ENCODE assay signal across 7 mouse cellular contexts in genomic region chr8:111145460-111146012, GRCm38 (mm10). TPM values are rescaled to one million over a fixed set of nuclear protein-coding genes. Genes with fewer than 3 reads are reported as not detected.
DNase-seq lines count a peak whose midpoint lies in the region; ATAC-seq and TF ChIP-seq lines count a peak whose summit lies in the region.
"Not testable (repeated sequence)": the region's sequence is repeated elsewhere in the genome, so short reads cannot be mapped to it uniquely, and the experiment has no call there.

No protein-coding gene starts in this region.

- H3K36me3 ChIP-seq in intestine, postnatal 0 days (ENCODE audit: control insufficient read depth, insufficient read depth); midbrain, embryonic 12.5 days; small intestine, adult 2 months (ENCODE audit: control insufficient read depth, insufficient read depth, low read length): not testable (repeated sequence)

- TF ChIP-seq POLR2A in small intestine, adult 2 months (IDR thresholded peaks at IDR 0.05; ENCODE audit: low read depth, low read length) = peak; percentile 26; the same call in 1 of the 2 replicates

- not testable (repeated sequence) for H3K27ac ChIP-seq in intestine, postnatal 0 days (ENCODE audit: low read depth, low read length)
- peak overlapping the region; percentile 30; the same call in 1 of the 2 replicates for H3K27ac ChIP-seq in midbrain, embryonic 12.5 days (replicated peaks)
- peak overlapping the region; percentile 23; the same call in 1 of the 2 replicates for H3K27ac ChIP-seq in small intestine, adult 2 months (ENCODE audit: insufficient read depth, low read depth, low read length)

- H3K27me3 ChIP-seq in intestine, postnatal 0 days (replicated peaks; ENCODE audit: control insufficient read depth, insufficient read depth, low read length); midbrain, embryonic 12.5 days; small intestine, adult 2 months (ENCODE audit: control insufficient read depth, insufficient read depth, low read length): not testable (repeated sequence)

- WGBS in intestine, postnatal 0 days = under 1% methylated on average over 59 of the region's 74 CpGs
- WGBS in midbrain, embryonic 12.5 days = under 1% methylated on average over 48 of the region's 74 CpGs
- under 1% methylated on average over 70 of the region's 74 CpGs for WGBS in small intestine, adult 2 months

- peak overlapping the region; percentile 67 for H3K4me3 ChIP-seq in intestine, postnatal 0 days (ENCODE audit: low read depth, low read length)
- H3K4me3 ChIP-seq in midbrain, embryonic 12.5 days = peak overlapping the region; percentile 68
- H3K4me3 ChIP-seq in small intestine, adult 2 months (ENCODE audit: low read depth, low read length) = peak overlapping the region; percentile 91

- not testable (repeated sequence) for H3K4me1 ChIP-seq in intestine, postnatal 0 days (replicated peaks; ENCODE audit: control insufficient read depth, insufficient read depth, low read length); small intestine, adult 2 months (ENCODE audit: control insufficient read depth, insufficient read depth, insufficient read length, low read length)
- peaks cover 13% of the 10 kb centered on the region for H3K4me1 ChIP-seq in midbrain, embryonic 12.5 days

- not testable (repeated sequence) for H3K9me3 ChIP-seq in intestine, postnatal 0 days (ENCODE audit: control insufficient read depth); midbrain, embryonic 12.5 days

- H3K4me2 ChIP-seq in intestine, postnatal 0 days (replicated peaks; ENCODE audit: low read depth) = peak overlapping the region; percentile 92
- H3K4me2 ChIP-seq in midbrain, embryonic 12.5 days (replicated peaks) = peak overlapping the region; percentile 87

- not testable (repeated sequence) for TF ChIP-seq CTCF in intestine, postnatal 0 days (IDR thresholded peaks at IDR 0.05; ENCODE audit: low read depth); small intestine, adult 2 months (IDR thresholded peaks at IDR 0.05; ENCODE audit: extremely low read depth, insufficient read length, insufficient replicate concordance, low read depth, low read length)

- intact Hi-C loops in left cerebral cortex, postnatal 4 days (cut with DNase I) = not testable (repeated sequence)

- DNase-seq in adrenal gland, adult 2 months = peak; percentile 98
- peak; percentile 86 for DNase-seq in embryo, embryonic 11.5 days (ENCODE audit: low read depth, low spot score)
- peak; percentile 92 to 96 for DNase-seq in gastrocnemius, postnatal 4 days (ENCODE audit: low spot score in 2 of 2)
- peak; percentile 96 for DNase-seq in left cerebral cortex, postnatal 4 days

- peak overlapping the region; percentile 68 for H3K9ac ChIP-seq in intestine, postnatal 0 days (ENCODE audit: low read depth, low read length)
- H3K9ac ChIP-seq in midbrain, embryonic 12.5 days (replicated peaks) = peak overlapping the region; percentile 67

- peak; percentile 94 for ATAC-seq in intestine, postnatal 0 days
- peak; percentile 95 for ATAC-seq in midbrain, embryonic 12.5 days (ENCODE audit: low FRiP score, low read depth)

RNA-seq across cellular contexts. Expression of gene Pdpr, which starts 51.1 kb away (rescaled TPM):
- 10 to 100 TPM; 34.7 to 37.1 TPM for total RNA-seq in adrenal gland, adult 2 months (2021)
- polyA plus RNA-seq in adrenal gland, adult 2 months (2012; rRNA removed) = 17.4 and 19.1 TPM in 2 replicates
- 10 to 100 TPM; 43.0 to 49.6 TPM for total RNA-seq in gastrocnemius, postnatal 4 days (2021)
- polyA plus RNA-seq in intestine, postnatal 0 days (2015; fragmentation: Nextera tagmentation; extraction: Ambion mirVana) = 4.3 and 4.7 TPM in 2 replicates
- 10 to 100 TPM; 31.0 to 32.8 TPM for total RNA-seq in left cerebral cortex, postnatal 4 days (2021)
- 14.7 TPM in 2 replicates for polyA plus RNA-seq in midbrain, embryonic 12.5 days (2016; fragmentation: Nextera tagmentation; extraction: Ambion mirVana)
- 6.4 and 6.7 TPM in 2 replicates for polyA plus RNA-seq in small intestine, adult 2 months (2012; rRNA removed)

RNA-seq across cellular contexts. Expression of gene Clec18a, which starts 53.3 kb away (rescaled TPM):
- total RNA-seq in adrenal gland, adult 2 months (2021) = under 1 TPM in 1 of 2 experiments, not detected in 1; 0.14 TPM
- 0.04 and 0.11 TPM in 2 replicates for polyA plus RNA-seq in adrenal gland, adult 2 months (2012; rRNA removed)
- total RNA-seq in gastrocnemius, postnatal 4 days (2021) = 1 to 10 TPM; 1.4 to 2.4 TPM
- not detected in 2 replicates for polyA plus RNA-seq in intestine, postnatal 0 days (2015; fragmentation: Nextera tagmentation; extraction: Ambion mirVana)
- under 1 TPM in 1 of 2 experiments, not detected in 1; 0.14 TPM for total RNA-seq in left cerebral cortex, postnatal 4 days (2021)
- polyA plus RNA-seq in midbrain, embryonic 12.5 days (2016; fragmentation: Nextera tagmentation; extraction: Ambion mirVana) = 0.56 and 0.63 TPM in 2 replicates
- polyA plus RNA-seq in small intestine, adult 2 months (2012; rRNA removed) = not detected in 2 replicates
